Mouse (Mus musculus): Measurements from ENCODE around the gene Gm9817.
A peak's percentile ranks its signal among the peaks of the same experiment; 100 is the strongest.
"Not testable (repeated sequence)": the region's sequence is repeated elsewhere in the genome, so short reads cannot be mapped to it uniquely, and the experiment has no call there.

Gm9817 gene

GRCm38 (mm10) chr13:45078392-45078791 is at the start of gene Gm9817:
Gm9817 (plus strand) TSS chr13:45078692.
- DNase-seq (ENCODE audit: low spot score in 2 of 2) = not testable (repeated sequence)

GRCm38 (mm10) chr13:45029791-45030190 is 48.7 kb upstream of the Gm9817 start:
- no peak for DNase-seq (ENCODE audit: low spot score in 2 of 2)

GRCm38 (mm10) chr13:45030830-45031229 is 47.7 kb upstream of the Gm9817 start:
- peak; percentile 92 to 94 for DNase-seq (ENCODE audit: low spot score in 2 of 2)

- DNase-seq (ENCODE audit: low spot score in 2 of 2) = no peak
These were observed 47.2 kb upstream of the Gm9817 start for GRCm38 (mm10) chr13:45031314-45031713.

GRCm38 (mm10) chr13:45031748-45032147 is 46.7 kb upstream of the Gm9817 start:
- no peak for DNase-seq (ENCODE audit: low spot score in 2 of 2)

GRCm38 (mm10) chr13:45032484-45032883 is 46.0 kb upstream of the Gm9817 start:
- no peak for DNase-seq (ENCODE audit: low spot score in 2 of 2)

DNA sequence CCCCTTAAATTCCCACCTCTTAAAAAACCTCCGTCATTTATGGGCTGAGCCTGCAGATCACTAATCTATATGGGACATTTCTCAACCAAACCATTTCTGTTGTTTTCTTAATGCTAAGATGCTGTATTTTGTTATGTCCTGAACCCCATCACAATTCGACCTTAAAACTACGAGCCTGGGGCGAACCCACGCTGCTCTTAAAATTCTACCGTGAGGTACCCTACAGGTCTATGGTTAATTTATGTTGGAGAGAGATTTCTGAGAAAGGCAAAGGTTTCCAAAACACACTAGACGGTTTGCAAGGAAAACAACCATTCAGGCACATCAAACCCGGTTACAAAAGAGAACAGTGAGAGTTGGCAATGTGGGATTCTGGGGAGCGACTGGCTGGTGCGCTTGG is 45.1 kb upstream of the Gm9817 start:
- no peak for DNase-seq (ENCODE audit: low spot score in 2 of 2)

- DNase-seq (ENCODE audit: low spot score in 2 of 2) = no peak
These were observed 43.7 kb upstream of the Gm9817 start for GRCm38 (mm10) chr13:45034759-45035158.

- no peak for DNase-seq (ENCODE audit: low spot score in 2 of 2)
These were observed 42.1 kb upstream of the Gm9817 start for GRCm38 (mm10) chr13:45036417-45036816.

- no peak for DNase-seq (ENCODE audit: low spot score in 2 of 2)
These were observed 38.3 kb upstream of the Gm9817 start for GRCm38 (mm10) chr13:45040195-45040594.

- DNase-seq (ENCODE audit: low spot score in 2 of 2) = no peak
These were observed 37.8 kb upstream of the Gm9817 start for GRCm38 (mm10) chr13:45040741-45041140.

GRCm38 (mm10) chr13:45043466-45043865 is 35.0 kb upstream of the Gm9817 start:
- no peak for DNase-seq (ENCODE audit: low spot score in 2 of 2)

GRCm38 (mm10) chr13:45049261-45050020 is 29.1 kb upstream of the Gm9817 start:
- DNase-seq (ENCODE audit: low spot score in 2 of 2) = peak; percentile 49 to 74

DNA sequence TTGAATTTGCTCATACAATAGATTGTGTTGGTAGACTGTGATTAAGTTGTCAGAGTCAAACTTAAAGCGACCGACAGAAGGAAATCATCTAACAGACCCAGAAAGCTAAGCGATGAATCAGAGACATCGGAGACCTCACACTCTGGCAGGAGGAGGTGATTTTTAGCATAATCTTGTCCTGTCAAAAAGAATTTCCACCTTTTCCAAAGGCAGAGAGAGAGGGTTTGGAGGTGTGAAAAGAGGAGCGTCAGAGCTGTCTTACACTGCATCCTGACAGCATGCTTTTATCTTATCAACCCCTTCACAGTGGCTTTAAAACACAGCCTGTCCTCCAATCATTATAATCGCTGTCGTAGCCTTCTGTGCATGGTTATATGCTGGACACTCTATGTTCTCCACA is 25.7 kb upstream of the Gm9817 start:
- DNase-seq (ENCODE audit: low spot score in 2 of 2) = no peak

DNA sequence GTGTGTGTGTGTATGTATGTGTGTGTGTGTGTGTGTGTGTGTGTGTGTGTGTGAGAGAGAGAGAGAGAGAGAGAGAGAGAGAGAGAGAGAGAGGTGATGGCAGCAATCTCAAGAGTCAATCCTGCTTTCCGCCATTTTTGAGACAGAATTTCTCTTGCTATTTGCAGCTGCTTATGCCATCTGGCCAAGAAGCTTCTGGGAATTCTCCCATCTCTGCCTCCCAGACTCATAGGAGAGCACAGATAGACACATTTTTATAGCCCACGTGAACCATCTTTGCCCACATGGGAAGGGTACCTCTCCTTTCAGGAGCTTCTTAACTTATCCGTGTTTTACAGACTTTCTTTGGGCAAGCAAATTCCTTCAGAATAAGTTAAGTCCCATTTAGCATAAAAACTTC is 24.6 kb upstream of the Gm9817 start:
- DNase-seq (ENCODE audit: low spot score in 2 of 2) = peak; percentile 63 to 76

DNA sequence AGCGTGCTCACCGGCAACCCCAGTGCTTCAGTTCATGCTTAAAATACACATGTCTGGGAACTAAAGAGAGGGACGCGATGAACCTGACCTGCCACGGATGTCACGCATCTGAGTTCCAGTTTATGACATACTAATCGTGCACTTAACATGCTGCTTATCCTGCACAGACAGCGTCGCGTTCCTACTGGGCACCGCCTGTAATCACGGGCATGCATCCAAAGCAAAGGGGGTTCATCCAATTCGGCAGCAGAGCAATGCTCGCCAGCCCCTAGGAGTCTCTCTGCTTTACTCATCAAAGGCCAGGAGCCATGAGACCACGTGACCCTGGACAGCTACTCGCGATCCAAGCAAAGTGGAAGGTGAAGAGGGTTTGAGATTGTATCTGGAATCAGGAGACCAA is 19.3 kb upstream of the Gm9817 start:
- no peak for DNase-seq (ENCODE audit: low spot score in 2 of 2)

GRCm38 (mm10) chr13:45063146-45063545 is 15.3 kb upstream of the Gm9817 start:
- peak in 1 of 2 experiments; percentile 48 for DNase-seq (ENCODE audit: low spot score in 2 of 2)

GRCm38 (mm10) chr13:45064951-45065350 is 13.5 kb upstream of the Gm9817 start:
- DNase-seq (ENCODE audit: low spot score in 2 of 2) = no peak

DNA sequence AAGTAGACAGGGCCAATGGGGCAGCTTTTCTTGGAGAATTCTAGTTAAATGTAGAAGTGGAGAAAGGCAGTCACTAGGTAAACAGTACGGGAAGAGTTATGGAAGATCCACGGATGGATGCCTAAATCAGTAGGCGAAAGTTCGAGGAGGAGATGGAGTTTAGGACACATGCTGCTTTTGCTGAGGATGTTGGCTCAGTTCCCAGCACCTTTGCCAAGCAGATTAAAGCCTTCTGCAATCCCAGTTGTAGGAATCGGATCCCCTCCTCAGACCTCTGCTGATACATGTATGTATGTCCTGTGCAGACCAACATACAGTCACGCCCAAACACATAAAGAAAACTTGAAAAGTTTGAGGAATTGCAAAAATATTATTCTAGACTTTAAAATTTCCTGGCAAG is 8.1 kb upstream of the Gm9817 start:
- DNase-seq (ENCODE audit: low spot score in 2 of 2) = no peak

- DNase-seq (ENCODE audit: low spot score in 2 of 2) = no peak
These were observed 3.5 kb upstream of the Gm9817 start for GRCm38 (mm10) chr13:45075012-45075411.

DNA sequence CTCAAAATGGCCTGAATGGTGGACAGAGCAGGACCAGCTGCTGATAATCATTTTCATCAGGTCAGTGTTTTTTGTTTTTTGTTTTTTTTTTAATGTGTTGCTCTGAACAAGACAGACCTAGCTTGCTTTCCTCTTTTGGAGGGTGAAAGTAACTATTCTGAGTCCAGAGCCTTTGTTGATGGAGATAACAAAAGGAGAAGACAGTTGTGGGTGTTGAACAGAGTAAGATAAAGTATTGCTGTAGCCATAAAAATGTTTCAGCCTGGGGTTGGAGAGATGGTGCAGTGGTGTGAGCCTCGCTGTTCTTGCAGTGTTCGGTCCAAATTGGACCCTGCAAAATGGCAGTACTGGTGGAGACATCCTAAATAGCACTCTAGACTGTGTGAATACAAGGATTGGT is 2.8 kb upstream of the Gm9817 start:
- DNase-seq (ENCODE audit: low spot score in 2 of 2) = no peak

DNA sequence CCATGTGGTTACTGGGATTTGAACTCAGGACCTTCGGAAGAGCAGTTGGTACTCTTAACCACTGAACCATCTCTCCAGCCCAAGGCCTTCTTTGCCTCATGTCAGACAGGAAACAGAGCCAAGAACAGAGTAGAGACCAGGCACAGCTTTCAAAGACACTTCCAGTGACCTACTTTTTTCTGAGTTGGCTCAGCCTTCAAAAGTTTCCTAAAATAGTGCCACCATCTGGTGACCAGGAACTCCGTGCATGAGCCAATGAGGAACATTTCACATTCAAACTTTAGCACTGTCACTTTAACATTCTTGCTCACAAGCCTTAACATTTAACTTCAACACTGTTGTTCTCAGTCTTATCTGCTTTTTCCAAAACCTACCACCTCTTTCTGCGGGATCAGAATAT is 2.3 kb downstream of the Gm9817 start:
- DNase-seq (ENCODE audit: low spot score in 2 of 2) = peak in 1 of 2 experiments; percentile 49

DNA sequence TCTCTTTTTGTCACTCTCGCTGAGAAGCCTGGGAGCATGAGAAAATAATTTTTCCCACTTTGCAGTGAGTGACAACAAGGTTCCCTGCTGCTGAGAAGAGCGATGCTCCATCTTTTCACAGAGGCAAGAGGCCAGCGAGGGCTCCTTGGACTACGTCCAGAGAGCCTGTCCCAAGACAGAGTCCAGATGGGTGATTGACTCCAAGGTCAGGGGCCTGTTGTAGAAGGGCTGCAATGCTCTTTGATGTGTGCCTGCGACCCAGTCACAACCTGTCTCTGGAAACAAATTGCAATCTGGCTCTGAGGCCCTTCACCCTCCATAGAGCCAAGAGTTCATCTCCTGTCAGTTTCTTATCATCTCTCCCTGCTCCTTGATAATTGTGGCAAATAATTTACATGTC is 5.2 kb downstream of the Gm9817 start:
- no peak for DNase-seq (ENCODE audit: low spot score in 2 of 2)

GRCm38 (mm10) chr13:45088796-45089221 is 10.3 kb downstream of the Gm9817 start:
- no peak for DNase-seq (ENCODE audit: low spot score in 2 of 2)

Measured in right cerebral cortex, postnatal 10 days (tissue).